Mouse (Mus musculus): ENCODE results near the gene Kif14.

Kif14 gene

DNA sequence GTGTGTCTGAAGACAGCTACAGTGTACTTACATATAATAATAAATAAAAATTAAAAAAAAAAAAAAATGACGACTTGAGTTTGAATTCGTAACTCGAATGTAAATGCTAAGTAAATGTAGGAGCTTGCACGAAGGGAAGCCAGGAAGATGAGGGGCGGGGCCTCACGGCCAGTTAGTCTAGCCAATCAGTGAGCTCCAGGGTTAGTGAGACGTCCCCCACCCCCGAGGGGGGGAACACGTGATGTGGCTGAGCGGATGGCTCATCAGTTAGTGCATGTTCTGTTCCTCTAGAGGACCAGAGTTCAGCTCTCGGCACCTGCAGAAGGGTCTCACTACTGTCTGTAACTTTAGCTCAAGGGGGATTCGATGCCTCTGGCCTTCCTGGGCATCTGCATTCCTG is 91.3 kb downstream of the Kif14 start:
- DNase-seq: no peak

- no peak for DNase-seq
Observed at GRCm38 (mm10) chr1:136558762-136559161, 92.6 kb downstream of the Kif14 start.

- peak; percentile 26 for DNase-seq
Observed at GRCm38 (mm10) chr1:136559284-136559683, 93.1 kb downstream of the Kif14 start.

DNA sequence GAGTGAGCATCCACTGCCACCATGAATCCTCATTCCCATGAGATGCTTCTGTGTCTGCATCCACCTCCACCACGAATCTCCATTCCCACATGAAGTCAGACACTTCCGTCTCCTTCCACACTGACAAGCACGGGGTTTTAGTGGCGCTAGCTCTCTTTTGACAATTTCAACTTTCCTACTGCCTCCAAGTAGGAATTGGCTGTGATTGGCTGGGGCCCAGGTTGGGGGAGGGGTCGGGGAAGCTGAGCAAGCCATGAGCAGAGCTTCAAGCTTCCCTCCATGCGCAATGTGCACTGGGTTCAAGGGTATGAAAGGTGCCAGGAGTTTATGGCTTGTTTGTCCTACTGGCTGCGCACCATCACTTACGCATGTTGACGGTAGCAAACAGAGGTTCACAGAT is 93.6 kb downstream of the Kif14 start:
- DNase-seq: no peak

DNA sequence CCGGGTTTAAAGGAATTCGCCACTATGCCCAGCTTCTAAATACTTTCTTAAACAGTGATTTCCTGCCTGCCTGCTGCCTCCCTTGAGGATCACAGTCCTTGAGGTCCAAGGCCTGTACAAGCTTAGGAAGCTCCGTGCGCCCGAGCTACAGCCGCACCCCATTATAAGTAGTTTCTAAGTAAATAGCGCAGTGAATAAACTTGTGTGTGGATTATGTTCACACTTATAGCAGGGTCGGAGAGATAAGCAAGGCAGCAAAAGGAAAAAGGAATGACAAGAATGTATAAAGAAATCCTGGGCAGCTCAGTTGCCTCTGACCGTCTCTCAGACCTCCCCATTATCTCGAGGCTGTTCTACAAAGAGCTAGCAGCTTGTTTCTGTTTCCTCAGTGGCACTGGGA is 95.7 kb downstream of the Kif14 start:
- DNase-seq: no peak

DNA sequence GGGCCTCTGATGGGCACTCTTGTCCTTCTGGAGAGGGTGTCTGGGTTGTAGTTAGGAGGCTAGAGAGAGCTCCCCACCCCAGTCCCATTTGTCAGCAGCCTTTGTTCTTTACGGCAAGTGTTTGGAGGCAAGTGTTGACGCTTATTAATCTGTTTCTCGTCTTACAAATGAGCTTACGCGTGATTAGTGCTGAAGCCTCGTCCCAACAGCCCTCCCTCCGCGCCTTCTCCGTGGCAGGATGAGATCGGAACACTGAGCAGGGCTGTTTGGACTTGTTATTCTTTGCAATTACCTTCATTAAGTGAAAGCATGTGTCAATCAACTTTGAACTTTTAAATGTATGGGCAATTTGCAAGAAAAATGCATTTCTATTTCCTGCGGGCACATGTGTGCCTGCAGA is 97.0 kb downstream of the Kif14 start:
- no peak for DNase-seq

- peak; percentile 56 for DNase-seq
Observed at GRCm38 (mm10) chr1:136564963-136565362, 98.8 kb downstream of the Kif14 start.

DNA sequence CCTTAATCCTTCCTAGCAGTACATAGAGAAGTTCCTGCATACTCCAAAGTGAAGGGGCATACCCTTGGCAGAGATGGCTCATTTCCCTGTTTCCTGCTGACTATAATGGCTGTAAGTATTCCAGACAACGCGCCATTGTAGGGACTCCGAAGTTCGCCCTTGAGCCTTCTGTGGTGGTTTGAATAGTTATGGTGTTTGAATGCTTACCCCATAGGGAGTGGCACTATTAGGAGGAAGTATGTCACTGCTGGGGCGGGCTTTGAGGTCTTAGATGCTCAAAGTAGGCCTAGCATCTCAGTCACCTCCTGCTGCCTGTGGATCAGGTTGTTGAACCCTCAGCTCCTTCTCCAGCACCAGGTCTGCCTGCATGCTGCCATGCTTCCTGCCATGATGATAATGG is 100.2 kb downstream of the Kif14 start:
- no peak for DNase-seq

- DNase-seq: no peak
Observed at GRCm38 (mm10) chr1:136567641-136568040, 101.5 kb downstream of the Kif14 start.

- no peak for DNase-seq
Observed at GRCm38 (mm10) chr1:136568738-136569194, 102.6 kb downstream of the Kif14 start.

GRCm38 (mm10) chr1:136569206-136569605 is 103.1 kb downstream of the Kif14 start:
- DNase-seq: no peak

- DNase-seq: peak; percentile 86
Observed at GRCm38 (mm10) chr1:136569626-136570297, 103.6 kb downstream of the Kif14 start.

DNA sequence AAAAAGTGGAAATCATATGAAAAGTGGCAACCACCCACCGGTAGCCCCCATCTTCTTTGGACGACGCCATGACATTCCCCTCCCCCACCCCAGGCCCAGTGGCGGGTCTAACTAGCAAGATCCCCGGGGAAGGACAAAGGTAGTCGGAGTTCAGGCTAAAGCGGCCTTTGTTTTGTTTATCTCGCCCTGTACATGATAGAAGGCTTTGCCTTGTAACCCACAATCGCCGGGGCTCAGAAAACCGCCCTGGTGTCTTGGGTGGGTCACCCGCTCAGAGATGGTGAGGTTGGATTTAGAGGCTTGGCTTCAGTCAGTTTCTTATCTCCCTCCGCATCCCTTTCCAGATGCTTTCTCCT is 104.1 kb downstream of the Kif14 start:
- DNase-seq: no peak

DNA sequence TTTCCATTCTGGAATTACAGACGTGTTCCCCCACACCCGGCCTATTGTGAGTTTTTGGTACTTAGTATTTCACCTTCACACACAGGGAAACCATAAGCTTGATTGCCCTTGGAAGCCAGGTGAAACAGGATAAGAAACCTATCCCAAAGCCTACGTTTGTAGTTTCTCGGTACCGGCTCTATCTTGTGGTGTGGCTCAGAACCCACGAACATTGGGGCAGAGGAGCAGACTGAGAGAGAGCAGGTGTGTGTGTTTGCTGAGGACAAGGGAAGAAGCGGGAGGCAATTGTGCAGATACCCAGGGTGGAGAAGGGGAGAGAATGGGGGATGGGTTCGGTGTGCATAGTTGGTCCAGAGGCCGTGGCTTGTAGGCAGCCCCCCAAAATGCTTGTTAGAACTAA is 104.8 kb downstream of the Kif14 start:
- DNase-seq: no peak

GRCm38 (mm10) chr1:136571530-136571929 is 105.4 kb downstream of the Kif14 start:
- DNase-seq: no peak

DNA sequence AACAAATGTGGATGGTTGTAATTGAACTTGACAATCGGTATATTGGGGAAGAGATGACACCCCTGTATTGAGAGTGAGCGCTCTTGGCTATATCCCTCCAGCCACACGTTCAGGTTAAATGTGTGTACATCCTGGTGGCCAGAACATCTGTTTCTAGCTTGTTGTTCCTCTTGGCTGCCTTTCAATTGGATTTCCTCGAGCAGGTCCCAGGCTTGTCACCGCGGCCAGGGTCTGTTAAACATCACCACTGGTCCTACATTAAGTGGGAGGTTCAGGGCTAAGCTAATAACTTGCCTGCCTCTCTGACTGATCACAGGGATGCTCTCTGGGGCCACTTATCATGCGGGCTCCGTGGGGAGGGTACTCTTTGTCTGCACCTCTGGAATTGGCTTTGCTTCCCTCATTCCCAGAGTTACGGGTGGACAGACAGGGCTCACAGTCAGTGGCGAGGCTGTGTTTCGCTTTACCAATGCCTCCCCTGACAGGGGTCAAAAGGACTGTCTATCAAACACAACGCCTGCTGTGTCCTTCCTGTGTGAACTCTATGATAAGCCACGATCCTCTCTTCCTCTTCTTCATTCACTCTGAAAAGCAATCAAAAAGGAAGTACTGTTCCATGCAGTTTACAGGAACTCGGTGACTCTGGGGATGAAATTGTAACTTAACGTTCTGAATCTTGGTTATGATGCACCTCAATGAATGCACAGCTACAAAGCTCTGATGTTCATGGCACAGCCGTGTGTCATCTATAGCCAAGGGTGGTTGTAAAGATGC is 111.9 kb downstream of the Kif14 start:
- DNase-seq: no peak

- DNase-seq: no peak
Observed at GRCm38 (mm10) chr1:136579360-136579759, 113.2 kb downstream of the Kif14 start.

DNA sequence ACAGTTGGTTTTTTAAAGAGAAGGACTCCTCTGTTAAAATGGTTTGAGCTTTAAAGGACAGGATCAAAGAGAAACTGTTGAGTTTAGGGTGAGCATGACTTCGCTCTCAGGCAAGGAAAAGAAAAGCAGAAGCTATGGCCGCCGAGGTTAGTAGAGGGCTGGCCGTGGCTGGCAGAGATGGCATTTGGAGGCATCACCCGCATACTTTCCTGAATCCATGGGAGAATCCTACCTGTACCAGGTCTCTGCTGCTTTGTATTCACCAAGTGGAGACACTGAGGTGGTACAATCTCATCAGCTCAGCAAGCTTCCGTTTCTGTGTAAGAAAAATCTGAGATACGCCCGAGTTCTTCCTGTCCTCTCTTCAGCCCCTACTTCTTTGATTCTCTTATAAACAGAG is 114.1 kb downstream of the Kif14 start:
- no peak for DNase-seq
